In the genomic region with DNA sequence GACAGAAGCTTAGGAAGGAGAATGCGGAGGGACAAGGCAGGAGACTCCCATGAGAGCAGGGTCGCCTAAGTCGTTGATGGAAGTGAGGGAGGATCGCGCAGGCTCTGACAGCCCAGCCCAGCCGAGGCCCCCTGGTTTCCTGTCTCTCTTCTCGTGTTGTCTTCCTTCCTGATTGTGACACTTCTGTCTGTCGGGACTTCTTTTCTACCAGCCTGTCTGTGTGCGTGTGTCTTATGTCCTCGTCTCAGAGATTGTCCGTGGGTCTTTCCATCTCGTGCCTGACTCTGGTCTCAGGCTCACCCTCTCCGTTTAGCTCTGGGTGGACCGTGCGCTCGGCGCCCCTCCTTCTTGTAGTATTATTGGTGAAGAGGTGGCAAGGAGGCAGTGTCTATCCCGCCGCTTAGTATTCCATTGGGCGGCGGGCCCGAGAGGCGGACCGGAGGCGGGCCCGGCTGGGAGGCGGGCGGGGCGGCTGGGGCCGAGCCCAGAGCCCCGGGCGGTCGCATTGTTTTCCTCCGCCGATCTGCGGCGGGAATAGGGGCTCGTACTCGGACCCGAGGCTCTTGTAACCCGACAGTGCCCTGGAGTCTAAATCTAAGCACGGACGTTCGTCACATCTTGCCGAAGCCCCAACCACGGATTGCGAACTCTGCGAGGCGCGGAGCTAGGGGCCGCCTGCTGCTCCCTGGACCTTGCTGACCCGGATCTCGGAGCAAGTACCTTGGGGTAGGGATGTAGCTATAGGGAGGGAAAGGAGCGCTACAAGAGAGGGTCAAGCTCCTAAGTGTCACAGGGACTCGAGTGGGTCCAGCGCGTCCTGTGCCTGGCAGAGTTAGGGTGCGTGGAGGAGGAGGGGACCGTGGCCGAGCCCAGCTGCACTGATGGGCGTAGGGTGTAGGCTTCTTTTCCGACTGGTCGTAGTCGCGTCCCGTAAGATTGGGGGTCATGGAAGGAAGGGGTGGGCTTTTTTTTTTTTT, we compare ENCODE assay signal across 8 mouse cellular contexts. TPM values are rescaled to one million over a fixed set of nuclear protein-coding genes. Genes with fewer than 3 reads are reported as not detected.
DNase-seq lines count a peak whose midpoint lies in the region; ATAC-seq and TF ChIP-seq lines count a peak whose summit lies in the region.

A gene (plus strand): TSS at position 471 of the 977 bp plus-strand sequence.

- no peaks in the 10 kb centered on the region for H3K9me3 ChIP-seq in E14TG2a.4 (ENCODE audit: low read length)
- H3K9me3 ChIP-seq in forebrain, embryonic 13.5 days (replicated peaks) = no peaks in the 10 kb centered on the region
- H3K9me3 ChIP-seq in neural tube, embryonic 15.5 days (replicated peaks) = no peaks in the 10 kb centered on the region

- intact Hi-C loops in heart, postnatal 14 days (cut with DNase I) = no loop called here

- peaks cover 9% of the 10 kb centered on the region for H3K36me3 ChIP-seq in E14TG2a.4 (ENCODE audit: insufficient read depth, low read length)
- peaks cover 14% of the 10 kb centered on the region for H3K36me3 ChIP-seq in forebrain, embryonic 13.5 days (ENCODE audit: poor library complexity, severe bottlenecking)
- peaks cover 8% of the 10 kb centered on the region for H3K36me3 ChIP-seq in neural tube, embryonic 15.5 days

- peak within 1 kb of the TSS; percentile 89 for H3K9ac ChIP-seq in forebrain, embryonic 13.5 days
- peak within 1 kb of the TSS; percentile 59 for H3K9ac ChIP-seq in neural tube, embryonic 15.5 days (replicated peaks)

- under 1% methylated on average over 63 of the region's 66 CpGs for WGBS in forebrain, embryonic 13.5 days
- WGBS in neural tube, embryonic 15.5 days = under 1% methylated on average over 64 of the region's 66 CpGs

- peaks cover 20% of the 10 kb centered on the region for H3K27me3 ChIP-seq in E14TG2a.4 (ENCODE audit: insufficient read depth, low read length)
- H3K27me3 ChIP-seq in forebrain, embryonic 13.5 days = 0 out of 2 replicates have a peak, but pooled peaks cover 5% of the 10 kb centered on the region
- H3K27me3 ChIP-seq in neural tube, embryonic 15.5 days (replicated peaks) = no peaks in the 10 kb centered on the region

- peak within 1 kb of the TSS; percentile 87 for H3K4me3 ChIP-seq in E14TG2a.4 (replicated peaks; ENCODE audit: low read length)
- peak within 1 kb of the TSS; percentile 88 for H3K4me3 ChIP-seq in forebrain, embryonic 13.5 days
- H3K4me3 ChIP-seq in neural tube, embryonic 15.5 days (replicated peaks) = peak within 1 kb of the TSS; percentile 69

- DNase-seq in c-Kit-positive CD71-positive TER-119-positive erythroid progenitor cells, embryonic 14.5 days (ENCODE audit: low spot score) = peak; percentile 80
- peak; percentile 92 for DNase-seq in heart, postnatal 14 days
- DNase-seq in layer of hippocampus, adult 11-12 months (ENCODE audit: low spot score) = peak; percentile 91
- peak; percentile 89 to 91 for DNase-seq in lung, adult 18-20 months
- DNase-seq in testis, postnatal 14 days (ENCODE audit: low spot score) = peak; percentile 90

- peak within 1 kb of the TSS; percentile 70 for H3K4me2 ChIP-seq in forebrain, embryonic 13.5 days
- H3K4me2 ChIP-seq in neural tube, embryonic 15.5 days = peak within 1 kb of the TSS; percentile 69

- ATAC-seq in forebrain, embryonic 13.5 days = peak; percentile 98
- ATAC-seq in neural tube, embryonic 15.5 days (ENCODE audit: low FRiP score) = peak; percentile 97

- peaks cover 57% of the 10 kb centered on the region for H3K4me1 ChIP-seq in E14TG2a.4 (replicated peaks; ENCODE audit: low read depth, low read length)
- peaks cover 38% of the 10 kb centered on the region for H3K4me1 ChIP-seq in forebrain, embryonic 13.5 days
- H3K4me1 ChIP-seq in neural tube, embryonic 15.5 days = peaks cover 42% of the 10 kb centered on the region

- no peak for TF ChIP-seq CTCF in E14TG2a.4 (conservative IDR thresholded peaks at IDR 0.05; ENCODE audit: low read length)

- H3K27ac ChIP-seq in forebrain, embryonic 13.5 days = peak within 1 kb of the TSS; percentile 70
- H3K27ac ChIP-seq in neural tube, embryonic 15.5 days (replicated peaks) = peak within 1 kb of the TSS; percentile 84

RNA-seq across cellular contexts. Expression of the gene that starts here (rescaled TPM):
- polyA plus RNA-seq in forebrain, embryonic 13.5 days (2015; fragmentation: Nextera tagmentation; extraction: Ambion mirVana) = 14.1 and 14.6 TPM in 2 replicates
- 10 to 100 TPM in 1 of 2 experiments, 1 to 10 TPM in 1; 5.8 to 11.8 TPM for total RNA-seq in heart, postnatal 14 days (2021)
- polyA plus RNA-seq in neural tube, embryonic 15.5 days (2015; fragmentation: Nextera tagmentation; extraction: Ambion mirVana) = 17.7 and 24.4 TPM in 2 replicates

Comparison
In these comparisons a context has a peak if more than half of its experiments do, and no peak if none do; other contexts are left out.
1. Peak in every context shown above with its lines: DNase-seq, ATAC-seq, H3K4me3 ChIP-seq and H3K27ac ChIP-seq.